Mouse (Mus musculus) intestine, embryonic 14.5 days (tissue): ENCODE data around the gene Ang. TPM values are rescaled to one million over a fixed set of nuclear protein-coding genes. Genes with fewer than 3 reads are reported as not detected.

Source experiments
- ATAC-seq: fragments of 200-750 bp; cut with Nextera tagmentation; replicated peaks from 2 replicates; pipeline ENCODE4 v1.8.0; 2017; ENCODE audit warnings: low read depth, moderate number of reproducible peaks, moderate TSS enrichment, moderate library complexity; ENCODE audit not compliant: low FRiP score, low TSS enrichment
- DNase-seq: peaks from one replicate; pipeline ENCODE4 v3.0.0-alpha.2; 2018; ENCODE audit warnings: low spot score
- H3K27ac ChIP-seq: fragments of 300-500 bp; sonication (generic); 2 replicates; pipeline ENCODE4 v1.5.1; 2014; ENCODE audit warnings: low read depth, mild to moderate bottlenecking, control low read depth
- H3K27me3 ChIP-seq: fragments of 300-500 bp; sonication (generic); replicated peaks from 2 replicates; pipeline ENCODE4 v1.6.1; 2014; ENCODE audit warnings: low read length, control low read depth; ENCODE audit not compliant: control insufficient read depth, insufficient read depth
- H3K36me3 ChIP-seq: fragments of 300-500 bp; sonication (generic); 2 replicates; pipeline ENCODE4 v1.6.1; 2014; ENCODE audit warnings: low read length, control low read depth; ENCODE audit not compliant: control insufficient read depth, insufficient read depth
- H3K4me1 ChIP-seq: fragments of 300-500 bp; sonication (generic); replicated peaks from 2 replicates; pipeline ENCODE4 v1.6.1; 2014; ENCODE audit warnings: low read length, control low read depth, mixed read lengths; ENCODE audit not compliant: control insufficient read depth, insufficient read depth
- H3K4me2 ChIP-seq: fragments of 300-500 bp; sonication (generic); 2 replicates; pipeline ENCODE4 v1.6.1; 2014; ENCODE audit warnings: low read length
- H3K4me3 ChIP-seq: fragments of 300-500 bp; sonication (generic); 2 replicates; pipeline ENCODE4 v1.5.1; 2014; ENCODE audit warnings: low read depth, low read length, control low read depth, mixed read lengths
- H3K9ac ChIP-seq: fragments of 300-500 bp; sonication (generic); 2 replicates; pipeline ENCODE4 v1.6.1; 2014; ENCODE audit warnings: mild to moderate bottlenecking, low read length
- H3K9me3 ChIP-seq: fragments of 300-500 bp; sonication (generic); 2 replicates; pipeline ENCODE4 v1.6.1; 2016; ENCODE audit warnings: low read length, control low read depth; ENCODE audit not compliant: control insufficient read depth
- WGBS: fragments of 180-500 bp; shearing (Covaris S2); extraction: QIAGEN DNeasy Blood & Tissue Kit; methylation state at CpG from one replicate; pipeline ENCODE4 v1.1.7; 2014; 5-methylcytosine and 5-hydroxymethylcytosine counted together
- polyA plus RNA-seq: library from polyadenylated mRNA; unstranded; fragments of >200 nt; fragmentation: Nextera tagmentation; extraction: Ambion mirVana; gene quantifications from 2 replicates; pipeline ENCODE4 v1.2.1, GENCODE M21; 2014

Ang gene
- polyA plus RNA-seq, 1 experiment from 2014 or later: 38.6 TPM

GRCm38 (mm10) chr14:51144451-51144850 is 53.5 kb downstream of the Ang start:
- WGBS: 97% methylated on average over 4 of the region's 4 CpGs
- Histone ChIP-seq H3K4me1 (no peaks in the 10 kb centered on the region), H3K4me3 (no peak overlapping the region), H3K27me3 (no peaks in the 10 kb centered on the region), H3K36me3 (no peaks in the 10 kb centered on the region), H3K9ac (no peak overlapping the region), H3K9me3 (no peaks in the 10 kb centered on the region), H3K27ac (no peak overlapping the region), H3K4me2 (no peak overlapping the region)
- no peak for ATAC-seq
- DNase-seq: no peak

- Histone ChIP-seq H3K36me3 (no peaks in the 10 kb centered on the region), H3K9me3 (no peaks in the 10 kb centered on the region), H3K9ac (no peak overlapping the region), H3K27ac (no peak overlapping the region), H3K4me1 (no peaks in the 10 kb centered on the region), H3K27me3 (no peaks in the 10 kb centered on the region), H3K4me3 (no peak overlapping the region), H3K4me2 (no peak overlapping the region)
- WGBS: 76% methylated on average over 6 of the region's 6 CpGs
- ATAC-seq (no peak), DNase-seq (no peak)
These were observed 54.6 kb downstream of the Ang start for GRCm38 (mm10) chr14:51145521-51145920.

DNA sequence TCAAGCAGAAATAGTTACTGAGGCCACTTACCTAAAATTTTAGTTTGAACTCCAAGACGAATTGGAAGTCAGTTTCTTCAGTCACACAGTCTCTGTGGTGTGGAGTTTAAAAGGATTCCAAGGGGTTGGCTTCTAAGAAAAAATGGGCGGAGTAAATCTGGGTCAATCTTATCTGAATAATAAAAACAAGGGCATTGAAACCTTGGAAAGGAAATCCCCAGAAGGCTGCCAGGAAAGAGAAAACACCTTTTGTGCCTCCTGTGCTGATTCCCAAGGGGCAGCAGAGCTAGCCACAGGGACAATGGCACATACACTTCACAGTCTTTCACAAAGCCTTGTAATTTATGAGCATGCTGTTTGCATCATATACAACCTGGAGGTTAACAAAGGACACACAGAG is 55.7 kb downstream of the Ang start, which contains the start of gene Rnase1:
Gene Rnase1 (minus strand): TSS at position 101 of the 400 bp plus-strand sequence.
- Histone ChIP-seq H3K9ac (no peak within 1 kb of the TSS), H3K4me2 (no peak within 1 kb of the TSS), H3K36me3 (no peaks in the 10 kb centered on the region), H3K27me3 (no peaks in the 10 kb centered on the region), H3K4me1 (no peaks in the 10 kb centered on the region), H3K9me3 (no peaks in the 10 kb centered on the region), H3K4me3 (no peak within 1 kb of the TSS), H3K27ac (no peak within 1 kb of the TSS)
- WGBS: 60% methylated on average over 2 of the region's 2 CpGs
- DNase-seq: no peak
- no peak for ATAC-seq

GRCm38 (mm10) chr14:51148006-51148405 is 57.1 kb downstream of the Ang start:
- 53% methylated on average over 3 of the region's 3 CpGs for WGBS
- H3K4me2 ChIP-seq: no peak overlapping the region
- H3K4me1 ChIP-seq: no peaks in the 10 kb centered on the region
- no peak overlapping the region for H3K4me3 ChIP-seq
- H3K9me3 ChIP-seq: no peaks in the 10 kb centered on the region
- H3K27ac ChIP-seq: no peak overlapping the region
- no peaks in the 10 kb centered on the region for H3K27me3 ChIP-seq
- no peak overlapping the region for H3K9ac ChIP-seq
- ATAC-seq (no peak), DNase-seq (no peak)
- H3K36me3 ChIP-seq: no peaks in the 10 kb centered on the region

- Histone ChIP-seq H3K36me3 (no peaks in the 10 kb centered on the region), H3K9me3 (no peaks in the 10 kb centered on the region), H3K27me3 (no peaks in the 10 kb centered on the region), H3K4me3 (no peak overlapping the region), H3K9ac (no peak overlapping the region), H3K4me1 (no peaks in the 10 kb centered on the region), H3K4me2 (no peak overlapping the region), H3K27ac (0 out of 2 replicates have a peak overlapping the region, but pooled peaks have one; percentile 6)
- ATAC-seq (peak; percentile 89), DNase-seq (no peak)
- WGBS: 17% methylated on average over 5 of the region's 5 CpGs
These were observed 58.2 kb downstream of the Ang start for GRCm38 (mm10) chr14:51149164-51149563.

DNA sequence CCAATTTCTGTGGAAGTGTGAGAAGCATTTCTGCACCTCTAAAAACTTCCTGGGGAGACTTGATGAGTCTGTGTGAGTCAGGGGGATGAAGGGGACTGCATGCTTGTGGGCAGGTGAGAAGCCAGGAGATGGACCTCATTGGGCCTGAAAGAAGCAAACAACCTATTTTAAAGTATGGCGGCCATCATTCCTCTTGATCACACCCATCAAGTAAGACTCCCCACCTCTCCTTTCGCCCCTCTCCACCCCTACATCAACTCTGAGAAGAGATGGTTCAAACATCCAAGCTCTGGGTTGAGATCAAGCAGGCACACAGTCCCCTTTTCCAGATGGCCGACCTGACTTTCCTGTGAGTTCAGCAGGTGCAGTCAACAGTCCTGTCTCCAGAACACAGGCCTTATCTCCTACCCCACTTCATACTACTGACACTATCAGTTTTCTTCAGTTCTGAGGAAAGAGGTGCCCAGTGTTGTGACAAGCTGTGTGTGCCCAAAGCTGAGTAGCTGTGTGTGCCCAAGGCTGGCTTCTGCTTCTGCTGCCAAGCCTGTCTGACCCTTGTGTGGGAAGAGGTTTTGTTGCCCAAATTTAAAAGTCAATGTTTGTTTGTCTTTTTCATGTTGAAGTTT is 59.4 kb downstream of the Ang start:
- Histone ChIP-seq H3K27me3 (no peaks in the 10 kb centered on the region), H3K4me3 (no peak overlapping the region), H3K27ac (no peak overlapping the region), H3K36me3 (no peaks in the 10 kb centered on the region), H3K9me3 (no peaks in the 10 kb centered on the region), H3K4me1 (no peaks in the 10 kb centered on the region), H3K9ac (no peak overlapping the region), H3K4me2 (no peak overlapping the region)
- DNase-seq (no peak), ATAC-seq (no peak)
- WGBS: 92% methylated on average over 3 of the region's 3 CpGs

Other genes starting within 250 kb of the Ang start
- gene Tep1, start 220.6 kb upstream of the Ang start, polyA plus RNA-seq: 10.5 and 10.9 TPM in 2 replicates
- gene Klhl33, start 193.6 kb upstream of the Ang start, polyA plus RNA-seq: 0.11 and 0.16 TPM in 2 replicates
- gene Osgep, start 166.3 kb upstream of the Ang start, polyA plus RNA-seq: 140 and 169 TPM in 2 replicates
- gene Apex1, start 166.2 kb upstream of the Ang start, polyA plus RNA-seq: 291 and 302 TPM in 2 replicates
- 55.8 and 56.9 TPM in 2 replicates for gene Pip4p1, start 160.3 kb upstream of the Ang start, polyA plus RNA-seq
- 75.2 TPM in 2 replicates for gene Pnp, start 160.1 kb upstream of the Ang start, polyA plus RNA-seq
- not detected in 2 replicates for gene Gm49342, start 146.6 kb upstream of the Ang start, polyA plus RNA-seq
- 0.93 and 1.1 TPM in 2 replicates for gene Pnp2, start 135.2 kb upstream of the Ang start, polyA plus RNA-seq
- gene Rnase10, start 83.4 kb upstream of the Ang start, polyA plus RNA-seq: 0.15 and 0.27 TPM in 2 replicates
- gene Rnase9, start 49.3 kb upstream of the Ang start, polyA plus RNA-seq: not detected in 2 replicates
- not detected in 2 replicates for gene Rnase11, start 41.0 kb upstream of the Ang start, polyA plus RNA-seq
- 0.47 and 0.97 TPM in 2 replicates for gene Rnase12, start 33.5 kb upstream of the Ang start, polyA plus RNA-seq
- gene Olfr750, start 16.7 kb upstream of the Ang start, polyA plus RNA-seq: not detected in 2 replicates
- 142 and 151 TPM in 2 replicates for gene Rnase4, start 73 bp upstream of the Ang start, polyA plus RNA-seq
- gene Eddm3b, start 23.3 kb downstream of the Ang start, polyA plus RNA-seq: 0.12 TPM in 1 of 2 replicates, not detected in the other
- gene Rnase6, start 32.8 kb downstream of the Ang start, polyA plus RNA-seq: 0.91 and 2.1 TPM in 2 replicates
- 1.9 and 4.0 TPM in 2 replicates for gene Rnase1, start 55.6 kb downstream of the Ang start, polyA plus RNA-seq
- gene Rnase2b, start 71.1 kb downstream of the Ang start, polyA plus RNA-seq: not detected in 2 replicates
- gene Ang2, start 108.0 kb downstream of the Ang start, polyA plus RNA-seq: not detected in 2 replicates
- gene Ear14, start 112.2 kb downstream of the Ang start, polyA plus RNA-seq: not detected in 2 replicates
- gene Rnase2a, start 165.0 kb downstream of the Ang start, polyA plus RNA-seq: not detected in 2 replicates